Mouse (Mus musculus): Measurements from ENCODE around the gene Sdhb. TPM values are rescaled to one million over a fixed set of nuclear protein-coding genes. Genes with fewer than 3 reads are reported as not detected.

The Sdhb gene
- total RNA-seq, 2 experiments from 2014 or later = 1,306 to 1,387 TPM

GRCm38 (mm10) chr4:141014856-141015255, 53.9 kb downstream of the Sdhb start:
- DNase-seq = no peak

- DNase-seq = peak; percentile 32 to 47
Observed at GRCm38 (mm10) chr4:141015356-141015755, 54.4 kb downstream of the Sdhb start.

- DNase-seq = peak; percentile 42 to 61
Observed at GRCm38 (mm10) chr4:141016311-141016710, 55.3 kb downstream of the Sdhb start.

GRCm38 (mm10) chr4:141017657-141018436, 56.8 kb downstream of the Sdhb start:
- DNase-seq = no peak

GRCm38 (mm10) chr4:141020220-141020619, 59.2 kb downstream of the Sdhb start:
- no peak for DNase-seq

- peak; percentile 56 to 68 for DNase-seq
Observed at GRCm38 (mm10) chr4:141020811-141021613, 60.0 kb downstream of the Sdhb start.

GRCm38 (mm10) chr4:141021614-141021929, 60.6 kb downstream of the Sdhb start:
- DNase-seq = no peak

GRCm38 (mm10) chr4:141024052-141024451, 63.0 kb downstream of the Sdhb start:
- DNase-seq = peak in 1 of 2 experiments; percentile 27

GRCm38 (mm10) chr4:141024992-141025391, 64.0 kb downstream of the Sdhb start:
- DNase-seq = no peak

Other genes starting within 250 kb of the Sdhb start
- not detected for gene Padi6, start 218.6 kb upstream of the Sdhb start, total RNA-seq (2021)
- 1 to 10 TPM in 1 of 2 experiments, under 1 TPM in 1; 0.51 to 1.5 TPM for gene Padi4, start 187.0 kb upstream of the Sdhb start, total RNA-seq (2021)
- gene Padi3, start 150.6 kb upstream of the Sdhb start, total RNA-seq (2021) = under 1 TPM in 1 of 2 experiments, not detected in 1; 0.15 TPM
- under 1 TPM in 1 of 2 experiments, not detected in 1; 0.23 TPM for gene Padi1, start 115.4 kb upstream of the Sdhb start, total RNA-seq (2021)
- 1 to 10 TPM in 1 of 2 experiments, under 1 TPM in 1; 0.97 to 1.4 TPM for gene Padi2, start 54.9 kb upstream of the Sdhb start, total RNA-seq (2021)
- 10 to 100 TPM; 14.3 to 17.3 TPM for gene Atp13a2, start 25.7 kb downstream of the Sdhb start, total RNA-seq (2021)
- gene Mfap2, start 49.2 kb downstream of the Sdhb start, total RNA-seq (2021) = 1 to 10 TPM; 1.6 to 2.5 TPM
- gene Crocc, start 99.3 kb downstream of the Sdhb start, total RNA-seq (2021) = 1 to 10 TPM; 4.1 to 4.3 TPM
- 10 to 100 TPM; 13.4 to 14.5 TPM for gene Necap2, start 117.2 kb downstream of the Sdhb start, total RNA-seq (2021)
- not detected for gene Spata21, start 127.1 kb downstream of the Sdhb start, total RNA-seq (2021)
- gene Szrd1, start 178.6 kb downstream of the Sdhb start, total RNA-seq (2021) = 10 to 100 TPM; 87.6 to 95.7 TPM
- gene Fbxo42, start 186.7 kb downstream of the Sdhb start, total RNA-seq (2021) = 10 to 100 TPM; 10.4 to 10.8 TPM